8 mouse cellular contexts compared by ENCODE assay signal in genomic region chr9:106280386-106280785, GRCm38 (mm10). TPM values are rescaled to one million over a fixed set of nuclear protein-coding genes. Genes with fewer than 3 reads are reported as not detected.
A peak's percentile ranks its signal among the peaks of the same experiment; 100 is the strongest.
DNase-seq lines count a peak whose midpoint lies in the region; ATAC-seq and TF ChIP-seq lines count a peak whose summit lies in the region.

No protein-coding gene starts in this region.

- intact Hi-C loops in gastrocnemius, adult 2 months (cut with DNase I) = loop anchor here (1.0 to 5.0 kb wide), 5 partner anchors 34 to 196 kb away; partner anchors contain the start of genes Parp3 and Wdr82

- peak; percentile 74 for TF ChIP-seq CTCF in gastrocnemius, adult 2 months (IDR thresholded peaks at IDR 0.05)
- TF ChIP-seq CTCF in stomach, postnatal 0 days (IDR thresholded peaks at IDR 0.05; ENCODE audit: low read depth) = peak; percentile 86

- no peaks in the 10 kb centered on the region for H3K27me3 ChIP-seq in hindbrain, embryonic 14.5 days (ENCODE audit: control insufficient read depth, insufficient read depth, low read length)
- no peaks in the 10 kb centered on the region for H3K27me3 ChIP-seq in limb, embryonic 14.5 days (ENCODE audit: control insufficient read depth, insufficient read depth, low read length)
- no peaks in the 10 kb centered on the region for H3K27me3 ChIP-seq in midbrain, embryonic 13.5 days
- H3K27me3 ChIP-seq in stomach, postnatal 0 days (ENCODE audit: control insufficient read depth, insufficient read depth, low read length) = no peaks in the 10 kb centered on the region

- H3K4me1 ChIP-seq in hindbrain, embryonic 14.5 days (replicated peaks; ENCODE audit: control insufficient read depth, insufficient read depth, low read length) = peaks cover 10% of the 10 kb centered on the region
- H3K4me1 ChIP-seq in limb, embryonic 14.5 days (ENCODE audit: control insufficient read depth, insufficient read depth, low read length) = peaks cover 9% of the 10 kb centered on the region; the same call in 1 of the 2 replicates
- H3K4me1 ChIP-seq in midbrain, embryonic 13.5 days (replicated peaks) = peaks cover 19% of the 10 kb centered on the region
- H3K4me1 ChIP-seq in stomach, postnatal 0 days (replicated peaks; ENCODE audit: control insufficient read depth, insufficient read depth) = peaks cover 5% of the 10 kb centered on the region; the same call in 1 of the 2 replicates

- H3K9ac ChIP-seq in hindbrain, embryonic 14.5 days = peak overlapping the region; percentile 58
- H3K9ac ChIP-seq in limb, embryonic 14.5 days (ENCODE audit: low read depth, low read length, severe bottlenecking) = peak overlapping the region; percentile 56
- H3K9ac ChIP-seq in midbrain, embryonic 13.5 days (replicated peaks) = peak overlapping the region; percentile 69
- H3K9ac ChIP-seq in stomach, postnatal 0 days (ENCODE audit: low read length) = peak overlapping the region; percentile 56

- peak overlapping the region; percentile 78 for H3K4me3 ChIP-seq in gastrocnemius, adult 2 months
- H3K4me3 ChIP-seq in hindbrain, embryonic 14.5 days (replicated peaks; ENCODE audit: low read length) = peak overlapping the region; percentile 39
- peak overlapping the region; percentile 61 for H3K4me3 ChIP-seq in limb, embryonic 14.5 days (replicated peaks; ENCODE audit: low read length)
- H3K4me3 ChIP-seq in midbrain, embryonic 13.5 days (replicated peaks) = peak overlapping the region; percentile 53
- H3K4me3 ChIP-seq in stomach, postnatal 0 days (ENCODE audit: low read depth, low read length) = peak overlapping the region; percentile 54

- 1% methylated on average over 14 of the region's 14 CpGs for WGBS in hindbrain, embryonic 14.5 days
- WGBS in limb, embryonic 14.5 days = under 1% methylated on average over 14 of the region's 14 CpGs
- WGBS in midbrain, embryonic 13.5 days = under 1% methylated on average over 14 of the region's 14 CpGs
- under 1% methylated on average over 14 of the region's 14 CpGs for WGBS in stomach, postnatal 0 days

- H3K36me3 ChIP-seq in hindbrain, embryonic 14.5 days (replicated peaks; ENCODE audit: control insufficient read depth, insufficient read depth) = no peaks in the 10 kb centered on the region
- peaks cover 7% of the 10 kb centered on the region; the same call in 1 of the 2 replicates for H3K36me3 ChIP-seq in limb, embryonic 14.5 days (ENCODE audit: control insufficient read depth, insufficient read depth, low read length)
- H3K36me3 ChIP-seq in midbrain, embryonic 13.5 days = peaks cover 6% of the 10 kb centered on the region; the same call in 1 of the 2 replicates
- H3K36me3 ChIP-seq in stomach, postnatal 0 days (ENCODE audit: control insufficient read depth, insufficient read depth, low read length) = peaks cover 3% of the 10 kb centered on the region; the same call in 1 of the 2 replicates

- no peaks in the 10 kb centered on the region for H3K9me3 ChIP-seq in hindbrain, embryonic 14.5 days (ENCODE audit: control insufficient read depth, low read length)
- no peaks in the 10 kb centered on the region for H3K9me3 ChIP-seq in limb, embryonic 14.5 days (ENCODE audit: control insufficient read depth, low read length)
- no peaks in the 10 kb centered on the region for H3K9me3 ChIP-seq in midbrain, embryonic 13.5 days
- H3K9me3 ChIP-seq in stomach, postnatal 0 days (ENCODE audit: control insufficient read depth, low read length) = no peaks in the 10 kb centered on the region

- no peak for TF ChIP-seq EP300 in stomach, postnatal 0 days (optimal IDR thresholded peaks at IDR 0.05)

- peak; percentile 63 for DNase-seq in urinary bladder, postnatal 14 days (ENCODE audit: low spot score)
- no peak for DNase-seq in urinary bladder, postnatal 10 days (ENCODE audit: low spot score)
- DNase-seq in cerebellum, postnatal 14 days = peak; percentile 71 to 78
- peak; percentile 74 for DNase-seq in gastrocnemius, adult 2 months
- peak; percentile 64 for DNase-seq in hindbrain, embryonic 14.5 days (ENCODE audit: low spot score)
- peak; percentile 56 for DNase-seq in limb, embryonic 14.5 days (ENCODE audit: low spot score)
- DNase-seq in stomach, postnatal 0 days (ENCODE audit: low spot score) = peak; percentile 74

- H3K4me2 ChIP-seq in hindbrain, embryonic 14.5 days (replicated peaks) = peak overlapping the region; percentile 74
- H3K4me2 ChIP-seq in limb, embryonic 14.5 days (replicated peaks; ENCODE audit: low read depth, low read length, severe bottlenecking) = peak overlapping the region; percentile 91
- H3K4me2 ChIP-seq in midbrain, embryonic 13.5 days (replicated peaks) = peak overlapping the region; percentile 89
- peak overlapping the region; percentile 77 for H3K4me2 ChIP-seq in stomach, postnatal 0 days (replicated peaks; ENCODE audit: low read depth)

- TF ChIP-seq POLR2A in limb, embryonic 14.5 days (IDR thresholded peaks at IDR 0.05; ENCODE audit: borderline replicate concordance, extremely low read depth, insufficient read depth, insufficient read length) = no peak

- ATAC-seq in hindbrain, embryonic 14.5 days (ENCODE audit: low FRiP score) = peak; percentile 22
- ATAC-seq in limb, embryonic 14.5 days (ENCODE audit: low FRiP score, low read depth) = peak; percentile 53
- peak; percentile 34 for ATAC-seq in midbrain, embryonic 13.5 days
- ATAC-seq in stomach, postnatal 0 days (ENCODE audit: low FRiP score, low TSS enrichment) = peak; percentile 68

- H3K27ac ChIP-seq in gastrocnemius, adult 2 months = peak overlapping the region; percentile 96
- H3K27ac ChIP-seq in hindbrain, embryonic 14.5 days = peak overlapping the region; percentile 80
- peak overlapping the region; percentile 65 for H3K27ac ChIP-seq in limb, embryonic 14.5 days (replicated peaks; ENCODE audit: low read depth, low read length)
- H3K27ac ChIP-seq in midbrain, embryonic 13.5 days = peak overlapping the region; percentile 68
- H3K27ac ChIP-seq in stomach, postnatal 0 days (replicated peaks) = peak overlapping the region; percentile 90

RNA-seq across cellular contexts. Expression of gene Poc1a, which starts 0.5 kb away (rescaled TPM):
- 1 to 10 TPM; 1.4 to 2.1 TPM for total RNA-seq in gastrocnemius, adult 2 months (2021)
- 6.3 and 7.3 TPM in 2 replicates for polyA plus RNA-seq in hindbrain, embryonic 14.5 days (2014; fragmentation: Nextera tagmentation; extraction: Ambion mirVana)
- polyA plus RNA-seq in limb, embryonic 14.5 days (2012; rRNA removed) = 20.1 and 25.9 TPM in 2 replicates
- polyA plus RNA-seq in limb, embryonic 14.5 days (2014; fragmentation: Nextera tagmentation; extraction: Ambion mirVana) = 17.4 and 20.2 TPM in 2 replicates
- 10.6 and 13.5 TPM in 2 replicates for polyA plus RNA-seq in midbrain, embryonic 13.5 days (2015; fragmentation: Nextera tagmentation; extraction: Ambion mirVana)
- 13.0 and 13.3 TPM in 2 replicates for polyA plus RNA-seq in stomach, postnatal 0 days (2015; fragmentation: Nextera tagmentation; extraction: Ambion mirVana)

RNA-seq across cellular contexts. Expression of gene Alas1, which starts 31.9 kb away (rescaled TPM):
- 100 to 1,000 TPM; 209 to 290 TPM for total RNA-seq in gastrocnemius, adult 2 months (2021)
- polyA plus RNA-seq in hindbrain, embryonic 14.5 days (2014; fragmentation: Nextera tagmentation; extraction: Ambion mirVana) = 99.0 and 99.7 TPM in 2 replicates
- 83.3 and 97.2 TPM in 2 replicates for polyA plus RNA-seq in limb, embryonic 14.5 days (2012; rRNA removed)
- 89.3 and 95.4 TPM in 2 replicates for polyA plus RNA-seq in limb, embryonic 14.5 days (2014; fragmentation: Nextera tagmentation; extraction: Ambion mirVana)
- 91.5 and 93.6 TPM in 2 replicates for polyA plus RNA-seq in midbrain, embryonic 13.5 days (2015; fragmentation: Nextera tagmentation; extraction: Ambion mirVana)
- 145 and 152 TPM in 2 replicates for polyA plus RNA-seq in stomach, postnatal 0 days (2015; fragmentation: Nextera tagmentation; extraction: Ambion mirVana)

RNA-seq across cellular contexts. Expression of gene Tlr9, which starts 58.0 kb away (rescaled TPM):
- under 1 TPM; 0.17 to 0.23 TPM for total RNA-seq in gastrocnemius, adult 2 months (2021)
- polyA plus RNA-seq in hindbrain, embryonic 14.5 days (2014; fragmentation: Nextera tagmentation; extraction: Ambion mirVana) = 0.12 TPM in 1 of 2 replicates, not detected in the other
- 0.96 and 0.99 TPM in 2 replicates for polyA plus RNA-seq in limb, embryonic 14.5 days (2012; rRNA removed)
- 0.08 and 0.11 TPM in 2 replicates for polyA plus RNA-seq in limb, embryonic 14.5 days (2014; fragmentation: Nextera tagmentation; extraction: Ambion mirVana)
- not detected in 2 replicates for polyA plus RNA-seq in midbrain, embryonic 13.5 days (2015; fragmentation: Nextera tagmentation; extraction: Ambion mirVana)
- polyA plus RNA-seq in stomach, postnatal 0 days (2015; fragmentation: Nextera tagmentation; extraction: Ambion mirVana) = 0.05 and 0.07 TPM in 2 replicates
